In genomic region chr6:125572291-125573188, GRCm38 (mm10) we compare ENCODE assay signal across 8 mouse cellular contexts. TPM values are rescaled to one million over a fixed set of nuclear protein-coding genes. Genes with fewer than 3 reads are reported as not detected.
A peak's percentile ranks its signal among the peaks of the same experiment; 100 is the strongest.
DNase-seq lines count a peak whose midpoint lies in the region; ATAC-seq lines count a peak whose summit lies in the region.

No protein-coding gene starts in this region.

- H3K9ac ChIP-seq in embryonic facial prominence, embryonic 11.5 days (replicated peaks; ENCODE audit: low read length) = peak overlapping the region; percentile 57
- 0 out of 2 replicates have a peak overlapping the region, but pooled peaks have one; percentile 24 for H3K9ac ChIP-seq in midbrain, embryonic 12.5 days (replicated peaks)

- DNase-seq in embryonic facial prominence, embryonic 11.5 days (ENCODE audit: low spot score) = peak; percentile 36
- DNase-seq in heart, adult 11 months = peak; percentile 99
- DNase-seq in kidney, adult 11 months = peak; percentile 68
- DNase-seq in limb, embryonic 10.5 days (ENCODE audit: low spot score) = no peak
- peak; percentile 46 to 65 for DNase-seq in spleen, adult 18-20 months
- no peak for DNase-seq in embryo, embryonic 11 days

- H3K27ac ChIP-seq in embryonic facial prominence, embryonic 11.5 days (replicated peaks; ENCODE audit: low read depth, low read length) = no peak overlapping the region; the same call in 1 of the 2 replicates
- peak overlapping the region; percentile 76 for H3K27ac ChIP-seq in limb, embryonic 10.5 days
- H3K27ac ChIP-seq in midbrain, embryonic 12.5 days (replicated peaks) = peak overlapping the region; percentile 27

- peak overlapping the region; percentile 23; the same call in 1 of the 2 replicates for H3K4me3 ChIP-seq in embryonic facial prominence, embryonic 11.5 days (ENCODE audit: low read depth, low read length)
- H3K4me3 ChIP-seq in limb, embryonic 10.5 days = peak overlapping the region; percentile 46
- H3K4me3 ChIP-seq in midbrain, embryonic 12.5 days = peak overlapping the region; percentile 32

- no peaks in the 10 kb centered on the region for H3K36me3 ChIP-seq in embryonic facial prominence, embryonic 11.5 days (replicated peaks; ENCODE audit: control insufficient read depth, insufficient read depth, low read depth, low read length)
- no peaks in the 10 kb centered on the region for H3K36me3 ChIP-seq in limb, embryonic 10.5 days
- H3K36me3 ChIP-seq in midbrain, embryonic 12.5 days = no peaks in the 10 kb centered on the region

- H3K4me2 ChIP-seq in embryonic facial prominence, embryonic 11.5 days (ENCODE audit: low read depth, low read length) = peak overlapping the region; percentile 45
- H3K4me2 ChIP-seq in midbrain, embryonic 12.5 days (replicated peaks) = peak overlapping the region; percentile 57

- H3K9me3 ChIP-seq in embryonic facial prominence, embryonic 11.5 days (replicated peaks; ENCODE audit: control insufficient read depth, low read length) = no peaks in the 10 kb centered on the region
- H3K9me3 ChIP-seq in limb, embryonic 10.5 days (replicated peaks) = no peaks in the 10 kb centered on the region
- H3K9me3 ChIP-seq in midbrain, embryonic 12.5 days = no peaks in the 10 kb centered on the region

- H3K4me1 ChIP-seq in embryonic facial prominence, embryonic 11.5 days (ENCODE audit: control insufficient read depth, insufficient read depth, low read length) = no peaks in the 10 kb centered on the region
- H3K4me1 ChIP-seq in limb, embryonic 10.5 days = peaks cover 18% of the 10 kb centered on the region
- peaks cover 16% of the 10 kb centered on the region for H3K4me1 ChIP-seq in midbrain, embryonic 12.5 days

- no peaks in the 10 kb centered on the region for H3K27me3 ChIP-seq in embryonic facial prominence, embryonic 11.5 days (ENCODE audit: control insufficient read depth, insufficient read depth, low read length)
- no peaks in the 10 kb centered on the region for H3K27me3 ChIP-seq in limb, embryonic 10.5 days (ENCODE audit: low read depth, poor library complexity, severe bottlenecking)
- no peaks in the 10 kb centered on the region; the same call in 1 of the 2 replicates for H3K27me3 ChIP-seq in midbrain, embryonic 12.5 days

- ATAC-seq in activated CD4-positive, CD25-positive, alpha-beta regulatory T cell, adult 4 months = peak; percentile 50
- ATAC-seq in embryonic facial prominence, embryonic 11.5 days (replicated peaks; ENCODE audit: insufficient number of reproducible peaks, low FRiP score, low TSS enrichment, low read depth) = 0 out of 2 replicates have a peak, but pooled peaks have one; percentile 36
- ATAC-seq in midbrain, embryonic 12.5 days (ENCODE audit: low FRiP score, low read depth) = peak; percentile 34

- WGBS in embryonic facial prominence, embryonic 11.5 days = 40% methylated on average over 18 of the region's 18 CpGs
- 51% methylated on average over 18 of the region's 18 CpGs for WGBS in limb, embryonic 10.5 days
- 40% methylated on average over 18 of the region's 18 CpGs for WGBS in midbrain, embryonic 12.5 days

RNA-seq across cellular contexts. Expression of gene Vwf, which starts 26.0 kb away (rescaled TPM):
- polyA plus RNA-seq in activated CD4-positive, CD25-positive, alpha-beta regulatory T cell, adult 4 months (2017; shearing (Covaris generic)) = under 1 TPM in 1 of 2 experiments, not detected in 1; 0.20 TPM
- polyA plus RNA-seq in embryonic facial prominence, embryonic 11.5 days (2014; fragmentation: Nextera tagmentation; extraction: Ambion mirVana) = 6.7 and 8.0 TPM in 2 replicates
- 4.5 and 5.3 TPM in 2 replicates for polyA plus RNA-seq in limb, embryonic 10.5 days (2016; fragmentation: Nextera tagmentation; extraction: Ambion mirVana)
- 11.3 and 15.3 TPM in 2 replicates for polyA plus RNA-seq in midbrain, embryonic 12.5 days (2016; fragmentation: Nextera tagmentation; extraction: Ambion mirVana)

Comparison
In these comparisons a context has a peak if more than half of its experiments do, and no peak if none do; other contexts are left out.
1. DNase-seq: peak in embryonic facial prominence, embryonic 11.5 days (single experiment), heart, adult 11 months (single experiment), kidney, adult 11 months (single experiment) and spleen, adult 18-20 months (2 of 2); none in limb, embryonic 10.5 days (single experiment) and embryo, embryonic 11 days (single experiment).
2. Peak in every context shown above with its lines, with median percentiles within 50 percentile points of each other: ATAC-seq and H3K4me3 ChIP-seq.